Mouse (Mus musculus): ENCODE data around the gene Myod1.

The Myod1 gene

DNA sequence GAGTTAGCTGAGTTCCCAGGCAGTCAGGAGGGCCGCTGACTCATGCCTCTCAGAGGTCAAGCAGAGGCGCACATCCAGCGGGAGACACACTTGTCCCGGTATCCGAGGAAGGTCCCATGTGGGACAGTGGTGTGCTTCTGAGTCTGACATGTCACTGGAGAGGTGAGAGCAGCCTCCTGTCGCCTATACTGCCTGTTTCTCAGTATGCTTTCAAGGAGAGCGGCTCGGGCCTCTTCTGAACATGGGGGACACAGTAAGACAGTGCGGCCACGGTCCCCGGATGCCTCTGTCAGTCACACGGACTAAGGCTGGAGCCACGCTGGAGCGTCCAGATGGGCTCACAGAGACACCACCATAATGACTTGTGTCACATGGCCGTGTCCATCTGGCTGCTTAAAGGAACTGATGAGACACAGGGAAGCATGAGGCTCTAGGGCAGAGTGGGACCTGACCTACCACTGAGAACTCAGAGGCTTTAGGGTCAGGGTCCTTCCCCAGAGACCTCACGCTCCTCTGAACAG, 41.9 kb downstream of the Myod1 start:
- no peak for DNase-seq

DNA sequence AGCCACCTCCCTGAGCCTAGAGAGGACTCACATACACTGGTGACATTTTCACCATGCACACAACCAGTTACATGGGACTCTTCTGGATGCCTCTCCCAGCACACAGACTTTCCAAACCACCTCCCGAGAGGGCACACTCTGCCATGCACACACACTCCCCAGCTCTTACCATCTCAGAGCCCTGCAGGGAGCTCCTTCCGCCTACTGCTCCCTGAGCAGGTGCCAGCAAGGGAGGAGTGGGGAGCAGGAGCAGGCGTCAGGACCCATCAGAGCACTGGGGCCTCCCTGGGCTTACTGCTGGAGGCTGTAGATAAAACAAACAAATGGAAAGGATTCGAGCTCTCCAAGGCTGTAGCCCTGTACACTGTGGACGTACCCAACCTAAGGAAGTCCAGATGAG, 45.3 kb downstream of the Myod1 start:
- DNase-seq = no peak

- no peak for DNase-seq
These were observed 45.9 kb downstream of the Myod1 start for GRCm38 (mm10) chr7:46422052-46422763.

GRCm38 (mm10) chr7:46422764-46423412, 46.6 kb downstream of the Myod1 start:
- peak; percentile 86 to 88 for DNase-seq

GRCm38 (mm10) chr7:46423951-46424350, 47.7 kb downstream of the Myod1 start:
- no peak for DNase-seq

- no peak for DNase-seq
These were observed 48.7 kb downstream of the Myod1 start for GRCm38 (mm10) chr7:46425012-46425411.

All from B cell, adult 2 months (primary cell).